Mouse (Mus musculus) neutrophil, adult 5-6 weeks (primary cell): Measurements from ENCODE around the gene Gstt2. TPM values are rescaled to one million over a fixed set of nuclear protein-coding genes. Genes with fewer than 3 reads are reported as not detected.

Source experiments
- ATAC-seq: fragments of 151-379, 151-347 bp; 2 replicates; pipeline ENCODE4 v1.8.0; 2017; ENCODE audit warnings: mild to moderate bottlenecking, moderate TSS enrichment; ENCODE audit not compliant: insufficient number of reproducible peaks, poor library complexity, low FRiP score, severe bottlenecking; ENCODE audit errors: extremely low read depth
- total RNA-seq: library from RNA; stranded (forward); fragments of 200-1000 nt; gene quantifications from 2 replicates; pipeline ENCODE4 v1.2.3, GENCODE M21; 2017

Gene Gstt2
- 9.1 and 16.6 TPM in 2 replicates for total RNA-seq

- peak; percentile 24; the same call in 1 of the 2 replicates for ATAC-seq
These were observed at the start of gene Gstt2 for GRCm38 (mm10) chr10:75837248-75837759. Gene Gstt2, minus strand, starts transcription at chr10:75837424.

- ATAC-seq = no peak
These were observed 47.5 kb upstream of the Gstt2 start for GRCm38 (mm10) chr10:75884742-75885141.

GRCm38 (mm10) chr10:75883232-75883552 is 46.0 kb upstream of the Gstt2 start:
- peak; percentile 67 for ATAC-seq

GRCm38 (mm10) chr10:75882433-75883231 is 45.4 kb upstream of the Gstt2 start:
- ATAC-seq = no peak

GRCm38 (mm10) chr10:75881578-75882432 is 44.6 kb upstream of the Gstt2 start:
- no peak for ATAC-seq

- no peak for ATAC-seq
These were observed 43.8 kb upstream of the Gstt2 start for GRCm38 (mm10) chr10:75880771-75881577.

- no peak for ATAC-seq
These were observed 43.1 kb upstream of the Gstt2 start for GRCm38 (mm10) chr10:75880351-75880750.

GRCm38 (mm10) chr10:75878836-75879235 is 41.6 kb upstream of the Gstt2 start:
- no peak for ATAC-seq

- no peak for ATAC-seq
These were observed 36.4 kb upstream of the Gstt2 start for GRCm38 (mm10) chr10:75873543-75874170.

- ATAC-seq = 0 out of 2 replicates have a peak, but pooled peaks have one; percentile 16
These were observed 35.8 kb upstream of the Gstt2 start for GRCm38 (mm10) chr10:75872915-75873542.

- no peak for ATAC-seq
These were observed 35.0 kb upstream of the Gstt2 start for GRCm38 (mm10) chr10:75872025-75872914.

- no peak for ATAC-seq
These were observed 24.4 kb upstream of the Gstt2 start for GRCm38 (mm10) chr10:75861587-75861986.

- no peak for ATAC-seq
These were observed 23.5 kb upstream of the Gstt2 start for GRCm38 (mm10) chr10:75860746-75861145.

GRCm38 (mm10) chr10:75859786-75860470 is 22.7 kb upstream of the Gstt2 start, which contains the start of gene Mif:
Gene Mif, minus strand, starts transcription at chr10:75860240.
- peak; percentile 95 for ATAC-seq

- ATAC-seq = no peak
These were observed 22.0 kb upstream of the Gstt2 start for GRCm38 (mm10) chr10:75859107-75859746.

GRCm38 (mm10) chr10:75857598-75857997 is 20.4 kb upstream of the Gstt2 start:
- ATAC-seq = no peak
